Mouse (Mus musculus): ENCODE results near the gene Fam111a. TPM values are rescaled to one million over a fixed set of nuclear protein-coding genes. Genes with fewer than 3 reads are reported as not detected.

Fam111a gene
- 2.0 and 7.7 TPM in 2 replicates for polyA plus RNA-seq (2012; ENCODE audit: low replicate concordance)

GRCm38 (mm10) chr19:12545440-12545839 lies at the start of gene Fam111a:
Gene Fam111a (plus strand): TSS chr19:12545740.

GRCm38 (mm10) chr19:12501370-12502347 lies 43.9 kb upstream of the Fam111a start, which contains the start of gene Dtx4:
Gene Dtx4 (minus strand): TSS chr19:12501454.

GRCm38 (mm10) chr19:12599674-12600073 lies 54.1 kb downstream of the Fam111a start, which contains the start of gene Gm4952:
Gene Gm4952 (plus strand): TSS chr19:12599974.

GRCm38 (mm10) chr19:12633176-12633575 lies 87.6 kb downstream of the Fam111a start, which contains the start of gene Glyat:
Gene Glyat (plus strand): TSS chr19:12633308.

Other genes with a start within 250 kb of the Fam111a start
- not detected in 2 replicates for gene Olfr1436, start 246.6 kb upstream of the Fam111a start, polyA plus RNA-seq (2012; ENCODE audit: low replicate concordance)
- not detected in 2 replicates for gene Olfr1437, start 220.6 kb upstream of the Fam111a start, polyA plus RNA-seq (2012; ENCODE audit: low replicate concordance)
- not detected in 2 replicates for gene Olfr1438-ps1, start 209.8 kb upstream of the Fam111a start, polyA plus RNA-seq (2012; ENCODE audit: low replicate concordance)
- gene Olfr1440, start 158.5 kb upstream of the Fam111a start, polyA plus RNA-seq (2012; ENCODE audit: low replicate concordance) = not detected in 2 replicates
- gene Olfr1441, start 128.3 kb upstream of the Fam111a start, polyA plus RNA-seq (2012; ENCODE audit: low replicate concordance) = not detected in 2 replicates
- gene Pfpl, start 117.8 kb upstream of the Fam111a start, polyA plus RNA-seq (2012; ENCODE audit: low replicate concordance) = not detected in 2 replicates
- gene Mpeg1, start 85.0 kb upstream of the Fam111a start, polyA plus RNA-seq (2012; ENCODE audit: low replicate concordance) = 23.5 and 31.3 TPM in 2 replicates
- 2.9 and 4.8 TPM in 2 replicates for gene Dtx4, start 44.3 kb upstream of the Fam111a start, polyA plus RNA-seq (2012; ENCODE audit: low replicate concordance)
- not detected in 2 replicates for gene Gm4952, start 54.2 kb downstream of the Fam111a start, polyA plus RNA-seq (2012; ENCODE audit: low replicate concordance)
- not detected in 2 replicates for gene Glyat, start 87.6 kb downstream of the Fam111a start, polyA plus RNA-seq (2012; ENCODE audit: low replicate concordance)
- gene Olfr1442, start 124.7 kb downstream of the Fam111a start, polyA plus RNA-seq (2012; ENCODE audit: low replicate concordance) = not detected in 2 replicates
- not detected in 2 replicates for gene Olfr1443, start 132.4 kb downstream of the Fam111a start, polyA plus RNA-seq (2012; ENCODE audit: low replicate concordance)
- not detected in 2 replicates for gene Keg1, start 150.0 kb downstream of the Fam111a start, polyA plus RNA-seq (2012; ENCODE audit: low replicate concordance)
- 0.26 TPM in 1 of 2 replicates, not detected in the other for gene Cntf, start 219.9 kb downstream of the Fam111a start, polyA plus RNA-seq (2012; ENCODE audit: low replicate concordance)

Data from hematopoietic multipotent progenitor cell, adult 10-12 weeks (in vitro differentiated cells).